Mouse (Mus musculus) midbrain, postnatal 0 days (tissue): ENCODE data around the gene Kcnk2. TPM values are rescaled to one million over a fixed set of nuclear protein-coding genes. Genes with fewer than 3 reads are reported as not detected.

Experiments used
- ATAC-seq: fragments of 200-750 bp; cut with Nextera tagmentation; 2 replicates; pipeline ENCODE4 v1.8.0; 2017; ENCODE audit warnings: moderate number of reproducible peaks, mild to moderate bottlenecking, moderate TSS enrichment, moderate library complexity; ENCODE audit not compliant: low FRiP score
- DNase-seq: peaks from one replicate; pipeline ENCODE4 v3.0.0-alpha.2; 2015; ENCODE audit warnings: low spot score
- H3K27ac ChIP-seq: fragments of 300-500 bp; sonication (generic); 2 replicates; pipeline ENCODE4 v1.5.1; 2014; ENCODE audit warnings: low read depth, mild to moderate bottlenecking, low read length, mixed read lengths
- H3K27me3 ChIP-seq: fragments of 300-500 bp; sonication (generic); 2 replicates; pipeline ENCODE4 v1.6.1; 2014; ENCODE audit warnings: low read length, control low read depth, mixed read lengths; ENCODE audit not compliant: insufficient read depth
- H3K36me3 ChIP-seq: fragments of 300-500 bp; sonication (generic); 2 replicates; pipeline ENCODE4 v1.6.1; 2014; ENCODE audit warnings: low read length, control low read depth, mixed read lengths; ENCODE audit not compliant: insufficient read depth
- H3K4me1 ChIP-seq: fragments of 300-500 bp; sonication (generic); 2 replicates; pipeline ENCODE4 v1.6.1; 2014; ENCODE audit warnings: mild to moderate bottlenecking, control low read depth, antibody characterized with exemption, low read length, mixed read lengths; ENCODE audit not compliant: insufficient read depth
- H3K4me2 ChIP-seq: fragments of 300-500 bp; sonication (generic); 2 replicates; pipeline ENCODE4 v1.6.1; 2014; ENCODE audit warnings: low read depth, mild to moderate bottlenecking, low read length, mixed read lengths; ENCODE audit not compliant: poor library complexity, severe bottlenecking
- H3K4me3 ChIP-seq: fragments of 300-500 bp; sonication (generic); 2 replicates; pipeline ENCODE4 v1.5.1; 2014; ENCODE audit warnings: low read depth, mild to moderate bottlenecking, low read length, moderate library complexity
- H3K9ac ChIP-seq: fragments of 300-500 bp; sonication (generic); replicated peaks from 2 replicates; pipeline ENCODE4 v1.6.1; 2014; ENCODE audit warnings: mild to moderate bottlenecking, low read length, moderate library complexity, mixed read lengths; ENCODE audit not compliant: poor library complexity, severe bottlenecking
- H3K9me3 ChIP-seq: fragments of 300-500 bp; sonication (generic); 2 replicates; pipeline ENCODE4 v1.6.1; 2016; ENCODE audit warnings: low read length, control low read depth
- CTCF ChIP-seq: IDR thresholded peaks from 2 replicates; pipeline ENCODE4 v1.5.1; 2016; ENCODE audit warnings: antibody characterized with exemption, mild to moderate bottlenecking
- WGBS: fragments of 180-500 bp; shearing (Covaris S2); extraction: QIAGEN DNeasy Blood & Tissue Kit; methylation state at CpG from one replicate; pipeline ENCODE4 v1.1.7; 2014; 5-methylcytosine and 5-hydroxymethylcytosine counted together
- microRNA-seq: library from miRNA; unstranded; fragments of <30 nt; microRNA quantifications from one replicate; pipeline ENCODE4, GENCODE M21; 2016; ENCODE audit warnings: borderline number of aligned reads
- polyA plus RNA-seq: library from polyadenylated mRNA; unstranded; fragments of >200 nt; fragmentation: Nextera tagmentation; extraction: Ambion mirVana; gene quantifications from 2 replicates; pipeline ENCODE4 v1.2.1, GENCODE M21; 2015
- total RNA-seq: library from RNA; depleted of rRNA; stranded (reverse); fragments of >200 nt; gene quantifications from 2 replicates; pipeline ENCODE4 v1.2.3, GENCODE M21; 2014

Kcnk2 gene
- total and polyA plus RNA-seq, 2 experiments from 2014 or later: 17.9 to 19.8 TPM

- no peaks in the 10 kb centered on the region for H3K27me3 ChIP-seq
- no peaks in the 10 kb centered on the region for H3K9me3 ChIP-seq
- H3K27ac ChIP-seq: no peak overlapping the region
- TF ChIP-seq CTCF: no peak
- no peaks in the 10 kb centered on the region for H3K36me3 ChIP-seq
- 74% methylated on average over 8 of the region's 8 CpGs for WGBS
- ATAC-seq (no peak), DNase-seq (no peak)
- H3K4me3 ChIP-seq: no peak overlapping the region
- H3K9ac ChIP-seq: no peak overlapping the region
- H3K4me2 ChIP-seq: no peak overlapping the region
- no peaks in the 10 kb centered on the region for H3K4me1 ChIP-seq
Measured at GRCm38 (mm10) chr1:189173479-189173878, 228.6 kb downstream of the Kcnk2 start.

GRCm38 (mm10) chr1:189171138-189171537 is 230.9 kb downstream of the Kcnk2 start:
- DNase-seq (no peak), ATAC-seq (no peak)
- no peaks in the 10 kb centered on the region for H3K36me3 ChIP-seq
- no peak for TF ChIP-seq CTCF
- no peak overlapping the region for H3K9ac ChIP-seq
- H3K9me3 ChIP-seq: no peaks in the 10 kb centered on the region
- no peak overlapping the region for H3K4me2 ChIP-seq
- no peaks in the 10 kb centered on the region for H3K4me1 ChIP-seq
- H3K4me3 ChIP-seq: no peak overlapping the region
- WGBS: 87% methylated on average over 4 of the region's 4 CpGs
- H3K27me3 ChIP-seq: no peaks in the 10 kb centered on the region
- no peak overlapping the region for H3K27ac ChIP-seq

GRCm38 (mm10) chr1:189165756-189166155 is 236.3 kb downstream of the Kcnk2 start:
- Histone ChIP-seq H3K27ac (no peak overlapping the region), H3K4me3 (no peak overlapping the region), H3K4me1 (no peaks in the 10 kb centered on the region), H3K36me3 (no peaks in the 10 kb centered on the region), H3K4me2 (no peak overlapping the region), H3K27me3 (no peaks in the 10 kb centered on the region), H3K9ac (no peak overlapping the region), H3K9me3 (no peaks in the 10 kb centered on the region)
- TF ChIP-seq CTCF: no peak
- DNase-seq (no peak), ATAC-seq (no peak)
- WGBS: 94% methylated on average over 6 of the region's 6 CpGs

- ATAC-seq: no peak
- no peaks in the 10 kb centered on the region for H3K27me3 ChIP-seq
- no peak for DNase-seq
- TF ChIP-seq CTCF: no peak
- H3K4me3 ChIP-seq: no peak overlapping the region
- H3K9me3 ChIP-seq: no peaks in the 10 kb centered on the region
- no peak overlapping the region for H3K4me2 ChIP-seq
- 75% methylated on average over 6 of the region's 6 CpGs for WGBS
- no peak overlapping the region for H3K9ac ChIP-seq
- no peaks in the 10 kb centered on the region for H3K36me3 ChIP-seq
- no peaks in the 10 kb centered on the region for H3K4me1 ChIP-seq
- H3K27ac ChIP-seq: no peak overlapping the region
Measured at GRCm38 (mm10) chr1:189165141-189165540, 236.9 kb downstream of the Kcnk2 start.

GRCm38 (mm10) chr1:189164721-189165120 is 237.4 kb downstream of the Kcnk2 start:
- no peaks in the 10 kb centered on the region for H3K36me3 ChIP-seq
- no peaks in the 10 kb centered on the region for H3K27me3 ChIP-seq
- H3K4me2 ChIP-seq: no peak overlapping the region
- ATAC-seq: no peak
- no peaks in the 10 kb centered on the region for H3K9me3 ChIP-seq
- no peaks in the 10 kb centered on the region for H3K4me1 ChIP-seq
- H3K9ac ChIP-seq: no peak overlapping the region
- H3K4me3 ChIP-seq: no peak overlapping the region
- no peak for DNase-seq
- H3K27ac ChIP-seq: no peak overlapping the region
- 73% methylated on average over 4 of the region's 4 CpGs for WGBS
- TF ChIP-seq CTCF: no peak

GRCm38 (mm10) chr1:189164241-189164640 is 237.8 kb downstream of the Kcnk2 start:
- Histone ChIP-seq H3K27ac (no peak overlapping the region), H3K9me3 (no peaks in the 10 kb centered on the region), H3K36me3 (no peaks in the 10 kb centered on the region), H3K4me1 (no peaks in the 10 kb centered on the region), H3K4me2 (no peak overlapping the region), H3K4me3 (no peak overlapping the region), H3K27me3 (no peaks in the 10 kb centered on the region), H3K9ac (no peak overlapping the region)
- ATAC-seq (no peak), DNase-seq (no peak)
- no peak for TF ChIP-seq CTCF
- 95% methylated on average over 2 of the region's 2 CpGs for WGBS

Small RNAs within 50 kb of the gene (microRNA-seq; reads per million reads assigned to microRNA genes)
- gene Gm24092: not detected
